Mouse (Mus musculus): ENCODE results near the gene Exosc5.
A peak's percentile ranks its signal among the peaks of the same experiment; 100 is the strongest.

Gene Exosc5

GRCm38 (mm10) chr7:25705801-25706251, 46.9 kb downstream of the Exosc5 start:
- DNase-seq (ENCODE audit: low spot score in 2 of 2) = no peak

- no peak for DNase-seq (ENCODE audit: low spot score in 2 of 2)
Observed at GRCm38 (mm10) chr7:25706578-25707170, 47.7 kb downstream of the Exosc5 start.

GRCm38 (mm10) chr7:25707581-25708292, 48.8 kb downstream of the Exosc5 start:
- DNase-seq (ENCODE audit: low spot score in 2 of 2) = no peak

- DNase-seq (ENCODE audit: low spot score in 2 of 2) = no peak
Observed at GRCm38 (mm10) chr7:25709961-25710360, 51.0 kb downstream of the Exosc5 start.

- no peak for DNase-seq (ENCODE audit: low spot score in 2 of 2)
Observed at GRCm38 (mm10) chr7:25710519-25711130, 51.7 kb downstream of the Exosc5 start.

- DNase-seq (ENCODE audit: low spot score in 2 of 2) = no peak
Observed at GRCm38 (mm10) chr7:25711165-25711564, 52.2 kb downstream of the Exosc5 start.

- DNase-seq (ENCODE audit: low spot score in 2 of 2) = no peak
Observed at GRCm38 (mm10) chr7:25711731-25712197, 52.8 kb downstream of the Exosc5 start.

- DNase-seq (ENCODE audit: low spot score in 2 of 2) = no peak
Observed at GRCm38 (mm10) chr7:25712801-25713200, 53.8 kb downstream of the Exosc5 start.

- no peak for DNase-seq (ENCODE audit: low spot score in 2 of 2)
Observed at GRCm38 (mm10) chr7:25714581-25714980, 55.6 kb downstream of the Exosc5 start.

GRCm38 (mm10) chr7:25715731-25716271, 56.8 kb downstream of the Exosc5 start:
- no peak for DNase-seq (ENCODE audit: low spot score in 2 of 2)

- DNase-seq (ENCODE audit: low spot score in 2 of 2) = no peak
Observed at GRCm38 (mm10) chr7:25717478-25717877, 58.5 kb downstream of the Exosc5 start.

GRCm38 (mm10) chr7:25718788-25719417, 59.9 kb downstream of the Exosc5 start, which contains the start of gene Ccdc97:
Gene Ccdc97, minus strand, starts transcription at chr7:25719088.
- peak; percentile 87 to 90 for DNase-seq (ENCODE audit: low spot score in 2 of 2)

- DNase-seq (ENCODE audit: low spot score in 2 of 2) = peak; percentile 57 to 79
Observed at GRCm38 (mm10) chr7:25719761-25720610, 61.0 kb downstream of the Exosc5 start.

- no peak for DNase-seq (ENCODE audit: low spot score in 2 of 2)
Observed at GRCm38 (mm10) chr7:25720760-25721159, 61.8 kb downstream of the Exosc5 start.

Data from urinary bladder, postnatal 4 days (tissue).